Mouse (Mus musculus) liver, adult 2 months (tissue): ENCODE data around the gene Sgk1.

ENCODE experiments used
- CTCF ChIP-seq: fragments of 200-500 bp; IDR thresholded peaks from 2 replicates; pipeline ENCODE4 v1.5.1; 2011; ENCODE audit warnings: low read depth, low read length, control low read depth
- POLR2A ChIP-seq: fragments of 200-500 bp; IDR thresholded peaks from 2 replicates; pipeline ENCODE4 v1.6.1; 2011; ENCODE audit warnings: low read length, control low read depth; ENCODE audit not compliant: insufficient read depth; ENCODE audit errors: extremely low read depth

DNA sequence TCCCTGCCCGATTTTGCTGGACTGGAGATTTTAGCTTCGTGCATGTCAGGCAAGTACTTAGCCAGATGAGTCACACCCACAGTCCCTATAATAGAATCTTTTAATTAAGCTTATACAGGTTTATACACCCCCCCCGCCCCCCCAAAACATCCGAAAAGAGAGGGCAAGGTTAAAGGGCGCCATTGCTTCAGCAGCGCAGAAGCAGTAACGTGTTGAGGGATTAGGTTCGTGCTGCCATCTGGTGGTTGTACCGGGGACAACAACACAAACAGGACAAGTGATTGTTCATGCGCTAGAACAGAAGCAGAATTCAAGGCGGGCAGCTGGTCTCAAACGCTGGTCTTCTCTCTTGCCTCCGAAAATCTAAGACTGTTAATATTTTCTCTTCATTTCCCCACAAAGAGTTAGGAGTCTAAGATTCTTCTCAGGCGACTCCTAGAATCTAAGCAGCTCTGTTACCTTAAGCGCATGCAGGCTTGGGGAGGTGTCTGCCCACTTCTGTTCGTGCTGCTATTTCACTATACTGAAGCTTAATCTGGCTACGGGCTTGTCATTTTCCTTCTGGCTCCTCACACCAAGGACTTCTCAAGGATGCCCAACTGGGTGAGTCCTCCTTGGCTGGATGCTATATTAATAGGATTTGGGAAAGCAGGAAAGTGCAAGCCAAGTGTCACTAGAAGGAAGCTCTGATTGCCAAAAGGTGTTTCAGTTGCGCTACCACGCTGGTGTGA is 128.3 kb downstream of the Sgk1 start:
- TF ChIP-seq CTCF (peak; percentile 83), POLR2A (no peak)
